Mouse (Mus musculus): ENCODE measurements around the gene Tbc1d20. TPM values are rescaled to one million over a fixed set of nuclear protein-coding genes. Genes with fewer than 3 reads are reported as not detected.
A peak's percentile ranks its signal among the peaks of the same experiment; 100 is the strongest.

Tbc1d20 gene
- total and polyA plus RNA-seq, 3 experiments = 39.0 to 46.5 (median 43.1) TPM

GRCm38 (mm10) chr2:152326654-152327053 is 33.0 kb downstream of the Tbc1d20 start:
- Histone ChIP-seq H3K27ac (no peak overlapping the region), H3K36me3 (ENCODE audit: control insufficient read depth, insufficient read depth, low read length) (peaks cover 8% of the 10 kb centered on the region), H3K4me1 (ENCODE audit: control insufficient read depth, insufficient read depth, low read length) (peaks cover 7% of the 10 kb centered on the region), H3K27me3 (ENCODE audit: control insufficient read depth, insufficient read depth, low read length) (no peaks in the 10 kb centered on the region), H3K9ac (ENCODE audit: low read depth, low read length) (no peak overlapping the region), H3K79me2 (replicated peaks; ENCODE audit: control insufficient read depth, insufficient read depth, low read length) (0 out of 2 replicates have a peak, but pooled peaks cover 1% of the 10 kb centered on the region), H3K4me3 (no peak overlapping the region)
- no peak for DNase-seq
- 68% methylated on average over 8 of the region's 8 CpGs for WGBS
- TF ChIP-seq EP300 (IDR thresholded peaks at IDR 0.05; ENCODE audit: insufficient read depth, low read depth, low read length) = no peak
- TF ChIP-seq CTCF (IDR thresholded peaks at IDR 0.05) = no peak
- no peak for TF ChIP-seq POLR2A (IDR thresholded peaks at IDR 0.05; ENCODE audit: insufficient read depth, low read depth, low read length)
- intact Hi-C loops (cut with DNase I) = no loop called here

- Histone ChIP-seq H3K4me3 (no peak overlapping the region), H3K36me3 (ENCODE audit: control insufficient read depth, insufficient read depth, low read length) (peaks cover 8% of the 10 kb centered on the region), H3K27me3 (ENCODE audit: control insufficient read depth, insufficient read depth, low read length) (no peaks in the 10 kb centered on the region), H3K9ac (ENCODE audit: low read depth, low read length) (no peak overlapping the region), H3K79me2 (replicated peaks; ENCODE audit: control insufficient read depth, insufficient read depth, low read length) (0 out of 2 replicates have a peak, but pooled peaks cover 1% of the 10 kb centered on the region), H3K4me1 (ENCODE audit: control insufficient read depth, insufficient read depth, low read length) (peaks cover 7% of the 10 kb centered on the region), H3K27ac (peak overlapping the region; percentile 29)
- TF ChIP-seq EP300 (IDR thresholded peaks at IDR 0.05; ENCODE audit: insufficient read depth, low read depth, low read length) (peak; percentile 79), CTCF (IDR thresholded peaks at IDR 0.05) (no peak), POLR2A (IDR thresholded peaks at IDR 0.05; ENCODE audit: insufficient read depth, low read depth, low read length) (peak; percentile 60; the same call in 1 of the 2 replicates)
- intact Hi-C loops (cut with DNase I) = no loop called here
- peak in 1 of 2 experiments; percentile 50 for DNase-seq
- WGBS = 46% methylated on average over 5 of the region's 5 CpGs
These were observed 34.4 kb downstream of the Tbc1d20 start for GRCm38 (mm10) chr2:152327980-152328379.

- Histone ChIP-seq H3K9ac (ENCODE audit: low read depth, low read length) (no peak overlapping the region), H3K27me3 (ENCODE audit: control insufficient read depth, insufficient read depth, low read length) (no peaks in the 10 kb centered on the region), H3K4me1 (ENCODE audit: control insufficient read depth, insufficient read depth, low read length) (peaks cover 7% of the 10 kb centered on the region), H3K79me2 (replicated peaks; ENCODE audit: control insufficient read depth, insufficient read depth, low read length) (0 out of 2 replicates have a peak, but pooled peaks cover 1% of the 10 kb centered on the region), H3K27ac (no peak overlapping the region), H3K4me3 (peak overlapping the region; percentile 80; the same call in 1 of the 2 replicates), H3K36me3 (ENCODE audit: control insufficient read depth, insufficient read depth, low read length) (peaks cover 8% of the 10 kb centered on the region)
- DNase-seq = no peak
- WGBS = 31% methylated on average over 7 of the region's 7 CpGs
- intact Hi-C loops (cut with DNase I) = loop anchor here (5.0 kb wide), 1 partner anchor 36 kb away; no protein-coding TSS in a partner anchor
- TF ChIP-seq CTCF (IDR thresholded peaks at IDR 0.05) (no peak), POLR2A (IDR thresholded peaks at IDR 0.05; ENCODE audit: insufficient read depth, low read depth, low read length) (no peak), EP300 (IDR thresholded peaks at IDR 0.05; ENCODE audit: insufficient read depth, low read depth, low read length) (no peak)
These were observed 37.3 kb downstream of the Tbc1d20 start for GRCm38 (mm10) chr2:152330858-152331423.

- peak; percentile 26 for TF ChIP-seq CTCF (IDR thresholded peaks at IDR 0.05)
- TF ChIP-seq EP300 (IDR thresholded peaks at IDR 0.05; ENCODE audit: insufficient read depth, low read depth, low read length) = 0 out of 2 replicates have a peak, but pooled peaks have one; percentile 82
- TF ChIP-seq POLR2A (IDR thresholded peaks at IDR 0.05; ENCODE audit: insufficient read depth, low read depth, low read length) = peak; percentile 94
- intact Hi-C loops (cut with DNase I) = loop anchor here (2.0 to 5.0 kb wide), 3 partner anchors 35 to 105 kb away; partner anchors contain the start of gene Csnk2a1
- Histone ChIP-seq H3K36me3 (ENCODE audit: control insufficient read depth, insufficient read depth, low read length) (peaks cover 8% of the 10 kb centered on the region), H3K4me3 (peak within 1 kb of the TSS; percentile 80), H3K27me3 (ENCODE audit: control insufficient read depth, insufficient read depth, low read length) (no peaks in the 10 kb centered on the region), H3K9ac (ENCODE audit: low read depth, low read length) (peak within 1 kb of the TSS; percentile 81), H3K79me2 (replicated peaks; ENCODE audit: control insufficient read depth, insufficient read depth, low read length) (0 out of 2 replicates have a peak, but pooled peaks cover 1% of the 10 kb centered on the region), H3K4me1 (ENCODE audit: control insufficient read depth, insufficient read depth, low read length) (peaks cover 7% of the 10 kb centered on the region), H3K27ac (peak within 1 kb of the TSS; percentile 97)
- peak; percentile 92 to 94 for DNase-seq
- WGBS = under 1% methylated on average over 54 of the region's 54 CpGs
These were observed 38.6 kb downstream of the Tbc1d20 start, which contains the start of gene Rbck1 for GRCm38 (mm10) chr2:152332101-152332825. Gene Rbck1 (minus strand): TSS chr2:152332653.

- Histone ChIP-seq H3K79me2 (replicated peaks; ENCODE audit: control insufficient read depth, insufficient read depth, low read length) (0 out of 2 replicates have a peak, but pooled peaks cover 1% of the 10 kb centered on the region), H3K9ac (ENCODE audit: low read depth, low read length) (no peak overlapping the region), H3K4me1 (ENCODE audit: control insufficient read depth, insufficient read depth, low read length) (peaks cover 4% of the 10 kb centered on the region), H3K36me3 (ENCODE audit: control insufficient read depth, insufficient read depth, low read length) (peaks cover 5% of the 10 kb centered on the region), H3K4me3 (no peak overlapping the region), H3K27ac (no peak overlapping the region; the same call in 1 of the 2 replicates), H3K27me3 (ENCODE audit: control insufficient read depth, insufficient read depth, low read length) (no peaks in the 10 kb centered on the region)
- TF ChIP-seq EP300 (IDR thresholded peaks at IDR 0.05; ENCODE audit: insufficient read depth, low read depth, low read length) = no peak
- no peak for TF ChIP-seq POLR2A (IDR thresholded peaks at IDR 0.05; ENCODE audit: insufficient read depth, low read depth, low read length)
- no peak for TF ChIP-seq CTCF (IDR thresholded peaks at IDR 0.05)
- intact Hi-C loops (cut with DNase I) = loop anchor here (1.0 to 5.0 kb wide), 4 partner anchors 9 to 107 kb away; partner anchors contain the start of gene Csnk2a1
- 75% methylated on average over 4 of the region's 4 CpGs for WGBS
- DNase-seq = no peak
These were observed 39.8 kb downstream of the Tbc1d20 start for GRCm38 (mm10) chr2:152333345-152334006.

All from heart, adult 2 months (tissue).